Mouse (Mus musculus): ENCODE data around the gene Fam107b. TPM values are rescaled to one million over a fixed set of nuclear protein-coding genes. Genes with fewer than 3 reads are reported as not detected.

The Fam107b gene
- polyA plus RNA-seq, 1 experiment from 2014 or later: 42.2 TPM

DNA sequence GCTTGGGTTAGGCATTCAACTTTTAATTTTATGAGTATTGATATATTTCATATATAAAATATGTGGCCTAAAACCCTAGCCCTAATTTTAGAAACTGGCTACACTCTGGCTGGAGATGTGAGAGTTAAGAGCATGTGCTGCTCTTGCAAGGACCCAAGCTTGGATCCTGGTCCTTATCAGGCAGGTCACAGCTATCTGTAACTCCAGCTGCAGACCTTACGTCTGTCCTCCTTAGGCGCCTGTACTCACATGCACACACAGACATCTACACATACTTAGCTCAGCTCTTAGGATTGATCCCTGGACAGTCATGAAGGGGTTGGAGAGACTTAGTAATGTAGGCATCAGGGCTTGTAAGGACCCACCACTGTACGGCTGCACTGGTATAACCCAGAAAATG is 205.3 kb downstream of the Fam107b start:
- 78% methylated on average over 3 of the region's 3 CpGs for WGBS
- no peaks in the 10 kb centered on the region for H3K9me3 ChIP-seq (replicated peaks; ENCODE audit: control insufficient read depth, low read length)
- H3K4me3 ChIP-seq (replicated peaks; ENCODE audit: low read length): no peak overlapping the region
- H3K27me3 ChIP-seq (ENCODE audit: control insufficient read depth, insufficient read depth, low read length): no peaks in the 10 kb centered on the region
- H3K36me3 ChIP-seq (ENCODE audit: control insufficient read depth, insufficient read depth, low read length): no peaks in the 10 kb centered on the region; the same call in 1 of the 2 replicates
- no peaks in the 10 kb centered on the region for H3K4me1 ChIP-seq (ENCODE audit: control insufficient read depth, insufficient read depth, low read length)
- no peak overlapping the region for H3K4me2 ChIP-seq (ENCODE audit: low read depth, low read length)
- ATAC-seq (ENCODE audit: insufficient read depth, low FRiP score): no peak
- H3K27ac ChIP-seq (ENCODE audit: low read length): no peak overlapping the region
- H3K9ac ChIP-seq (ENCODE audit: low read length): no peak overlapping the region

DNA sequence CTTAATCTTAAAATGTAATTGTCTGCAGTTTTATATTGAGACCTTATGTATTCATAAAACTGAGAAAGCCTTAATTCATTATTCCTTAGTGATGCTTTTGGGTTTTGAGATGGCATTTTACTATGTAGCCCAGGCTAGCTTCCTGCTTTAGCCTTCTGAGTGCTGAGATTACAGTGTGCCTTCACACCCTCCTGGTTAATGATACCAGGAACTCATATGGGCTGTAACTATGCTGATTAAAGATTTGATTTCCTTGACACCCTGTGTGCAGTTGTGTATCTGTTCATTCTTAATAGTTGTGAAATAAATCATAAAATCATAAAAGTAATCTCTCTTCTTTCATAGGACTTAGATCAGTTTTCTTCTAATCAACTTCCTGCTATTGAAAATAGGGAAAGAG is 205.8 kb downstream of the Fam107b start:
- H3K4me3 ChIP-seq (replicated peaks; ENCODE audit: low read length): no peak overlapping the region

DNA sequence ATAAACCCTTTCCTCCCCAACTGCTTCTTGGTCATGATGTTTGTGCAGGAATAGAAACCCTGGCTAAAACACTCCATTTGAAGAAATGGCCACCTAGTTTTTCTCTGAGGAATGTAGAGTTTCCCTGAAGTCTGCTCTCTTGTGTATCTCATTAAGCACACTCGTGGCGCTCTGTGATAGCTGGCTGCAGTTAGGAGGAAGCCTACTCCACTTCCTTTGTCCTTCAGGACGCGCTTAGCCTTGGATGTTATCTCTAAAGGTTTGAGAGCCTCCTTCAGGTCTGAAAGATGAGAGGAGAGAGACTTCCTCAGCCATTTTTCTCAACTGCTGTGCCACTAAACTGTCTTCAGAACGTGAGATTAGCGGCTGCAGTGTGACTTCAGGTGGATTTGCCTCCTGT is 207.4 kb downstream of the Fam107b start:
- H3K4me2 ChIP-seq (ENCODE audit: low read depth, low read length): no peak overlapping the region
- no peak overlapping the region for H3K27ac ChIP-seq (ENCODE audit: low read length)
- no peaks in the 10 kb centered on the region; the same call in 1 of the 2 replicates for H3K36me3 ChIP-seq (ENCODE audit: control insufficient read depth, insufficient read depth, low read length)
- no peaks in the 10 kb centered on the region for H3K27me3 ChIP-seq (ENCODE audit: control insufficient read depth, insufficient read depth, low read length)
- no peaks in the 10 kb centered on the region for H3K4me1 ChIP-seq (ENCODE audit: control insufficient read depth, insufficient read depth, low read length)
- no peak for ATAC-seq (ENCODE audit: insufficient read depth, low FRiP score)
- H3K4me3 ChIP-seq (replicated peaks; ENCODE audit: low read length): no peak overlapping the region
- no peak overlapping the region for H3K9ac ChIP-seq (ENCODE audit: low read length)
- 80% methylated on average over 6 of the region's 6 CpGs for WGBS
- H3K9me3 ChIP-seq (replicated peaks; ENCODE audit: control insufficient read depth, low read length): no peaks in the 10 kb centered on the region

More for the DNA sequence above, 205.8 kb downstream of the Fam107b start:
- Histone ChIP-seq H3K27me3 (ENCODE audit: control insufficient read depth, insufficient read depth, low read length) (no peaks in the 10 kb centered on the region), H3K4me1 (ENCODE audit: control insufficient read depth, insufficient read depth, low read length) (no peaks in the 10 kb centered on the region), H3K9me3 (replicated peaks; ENCODE audit: control insufficient read depth, low read length) (no peaks in the 10 kb centered on the region), H3K27ac (ENCODE audit: low read length) (no peak overlapping the region), H3K4me2 (ENCODE audit: low read depth, low read length) (no peak overlapping the region), H3K36me3 (ENCODE audit: control insufficient read depth, insufficient read depth, low read length) (no peaks in the 10 kb centered on the region; the same call in 1 of the 2 replicates), H3K9ac (ENCODE audit: low read length) (no peak overlapping the region)
- no peak for ATAC-seq (ENCODE audit: insufficient read depth, low FRiP score)

DNA sequence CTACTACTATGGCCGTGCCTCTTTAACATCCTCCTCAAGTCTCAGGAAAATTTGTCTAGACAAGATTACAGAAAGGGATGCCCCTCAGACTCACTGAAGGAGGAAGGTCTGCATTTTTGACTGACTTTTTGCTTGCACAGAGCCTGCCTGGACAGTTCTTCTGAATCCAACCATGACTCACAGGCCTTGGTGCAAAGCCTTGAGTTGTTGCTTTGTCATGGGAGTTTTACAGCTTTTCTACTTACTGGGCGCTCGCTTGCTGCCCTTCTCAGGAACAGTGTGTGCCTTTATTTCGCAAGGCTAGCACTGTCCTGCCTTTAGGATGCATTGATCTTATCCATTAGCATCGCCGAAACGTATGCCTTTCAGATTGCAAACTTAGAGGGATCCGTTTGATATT is 215.3 kb downstream of the Fam107b start:
- WGBS: 75% methylated on average over 8 of the region's 8 CpGs
- H3K27ac ChIP-seq (ENCODE audit: low read length): no peak overlapping the region
- H3K27me3 ChIP-seq (ENCODE audit: control insufficient read depth, insufficient read depth, low read length): no peaks in the 10 kb centered on the region
- no peak overlapping the region for H3K9ac ChIP-seq (ENCODE audit: low read length)
- no peaks in the 10 kb centered on the region for H3K36me3 ChIP-seq (ENCODE audit: control insufficient read depth, insufficient read depth, low read length)
- no peak overlapping the region for H3K4me3 ChIP-seq (replicated peaks; ENCODE audit: low read length)
- H3K4me1 ChIP-seq (ENCODE audit: control insufficient read depth, insufficient read depth, low read length): no peaks in the 10 kb centered on the region
- no peak overlapping the region for H3K4me2 ChIP-seq (ENCODE audit: low read depth, low read length)
- no peak for ATAC-seq (ENCODE audit: insufficient read depth, low FRiP score)
- H3K9me3 ChIP-seq (replicated peaks; ENCODE audit: control insufficient read depth, low read length): no peaks in the 10 kb centered on the region

DNA sequence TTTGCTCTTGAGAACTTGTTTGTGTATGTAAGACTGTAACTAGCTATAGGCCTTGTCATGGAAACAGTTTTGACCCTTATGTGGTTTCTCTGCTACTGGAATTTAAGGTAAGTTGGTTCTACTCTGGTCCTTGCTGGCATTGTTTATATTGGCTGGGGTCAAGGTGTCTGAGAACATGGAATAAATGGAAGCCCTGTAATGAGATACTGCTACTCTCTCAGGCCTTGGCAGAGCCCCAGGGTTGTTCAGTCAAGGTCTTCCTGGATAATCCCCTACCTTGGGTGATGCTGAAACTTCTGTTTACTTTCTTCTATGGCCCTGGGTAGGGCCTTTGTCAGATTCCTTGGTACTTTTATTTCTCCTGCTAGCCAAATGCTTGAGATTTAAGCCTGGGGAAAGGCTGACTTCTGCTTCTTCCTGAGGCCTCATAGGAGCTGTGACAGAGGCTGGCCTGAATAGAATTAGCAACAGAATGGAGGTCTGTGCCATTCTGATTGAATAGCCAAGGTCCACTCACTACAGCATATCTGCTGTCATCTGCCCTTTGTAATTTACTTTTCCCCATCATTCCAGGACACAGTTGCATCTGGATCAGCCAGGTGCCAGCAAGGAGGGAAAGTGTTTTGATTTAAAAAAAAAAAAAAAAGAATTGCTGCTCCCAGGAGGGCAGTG is 217.6 kb downstream of the Fam107b start:
- no peak for ATAC-seq (ENCODE audit: insufficient read depth, low FRiP score)

DNA sequence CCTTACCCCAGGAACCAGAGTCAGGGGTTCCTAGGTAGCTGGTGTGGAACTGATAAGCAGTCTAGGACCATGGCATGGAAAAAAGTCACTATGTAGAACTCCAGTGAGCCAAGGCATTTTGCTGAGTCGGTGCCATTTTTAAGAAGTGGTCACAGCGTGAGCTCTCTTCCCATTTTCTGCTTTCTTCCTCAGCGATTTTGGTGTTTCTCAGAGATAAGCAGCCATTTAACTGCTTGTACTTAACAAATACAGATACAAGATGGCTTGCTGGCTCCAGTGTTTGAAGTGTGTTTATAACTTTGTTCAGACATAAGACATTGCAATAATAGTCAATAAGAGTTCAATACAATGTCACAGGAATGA is 218.1 kb downstream of the Fam107b start:
- Histone ChIP-seq H3K27ac (ENCODE audit: low read length) (no peak overlapping the region), H3K4me2 (ENCODE audit: low read depth, low read length) (no peak overlapping the region), H3K36me3 (ENCODE audit: control insufficient read depth, insufficient read depth, low read length) (no peaks in the 10 kb centered on the region), H3K9ac (ENCODE audit: low read length) (no peak overlapping the region), H3K4me3 (replicated peaks; ENCODE audit: low read length) (no peak overlapping the region), H3K9me3 (replicated peaks; ENCODE audit: control insufficient read depth, low read length) (no peaks in the 10 kb centered on the region), H3K27me3 (ENCODE audit: control insufficient read depth, insufficient read depth, low read length) (no peaks in the 10 kb centered on the region), H3K4me1 (ENCODE audit: control insufficient read depth, insufficient read depth, low read length) (no peaks in the 10 kb centered on the region)
- WGBS: 80% methylated on average over 3 of the region's 3 CpGs
- no peak for ATAC-seq (ENCODE audit: insufficient read depth, low FRiP score)

More for the DNA sequence above, 217.6 kb downstream of the Fam107b start:
- no peak overlapping the region for H3K27ac ChIP-seq (ENCODE audit: low read length)
- H3K4me3 ChIP-seq (replicated peaks; ENCODE audit: low read length): no peak overlapping the region
- H3K4me2 ChIP-seq (ENCODE audit: low read depth, low read length): no peak overlapping the region
- H3K4me1 ChIP-seq (ENCODE audit: control insufficient read depth, insufficient read depth, low read length): no peaks in the 10 kb centered on the region
- H3K9ac ChIP-seq (ENCODE audit: low read length): no peak overlapping the region
- H3K36me3 ChIP-seq (ENCODE audit: control insufficient read depth, insufficient read depth, low read length): no peaks in the 10 kb centered on the region
- no peaks in the 10 kb centered on the region for H3K27me3 ChIP-seq (ENCODE audit: control insufficient read depth, insufficient read depth, low read length)
- H3K9me3 ChIP-seq (replicated peaks; ENCODE audit: control insufficient read depth, low read length): no peaks in the 10 kb centered on the region

DNA sequence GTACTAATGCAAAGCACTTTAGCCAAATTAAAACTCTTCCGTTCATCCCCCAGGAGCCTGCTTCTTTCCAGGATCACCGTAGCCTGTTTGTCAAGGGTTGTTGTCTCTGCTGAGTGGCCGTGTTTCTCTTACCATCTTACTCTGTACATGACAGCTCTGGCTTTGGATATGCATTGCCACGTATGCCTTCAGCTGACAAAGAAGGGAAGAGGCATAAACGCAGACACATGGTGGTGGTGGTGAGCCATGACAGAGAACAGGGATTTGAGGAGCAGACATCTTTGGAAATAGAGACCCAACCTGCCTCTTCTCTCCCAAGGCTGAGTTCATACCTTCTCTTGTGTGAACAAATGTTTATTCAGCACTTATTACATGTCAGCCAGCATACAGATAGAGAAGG is 226.3 kb downstream of the Fam107b start:
- no peaks in the 10 kb centered on the region for H3K36me3 ChIP-seq (ENCODE audit: control insufficient read depth, insufficient read depth, low read length)
- 66% methylated on average over 5 of the region's 5 CpGs for WGBS
- no peak for ATAC-seq (ENCODE audit: insufficient read depth, low FRiP score)

DNA sequence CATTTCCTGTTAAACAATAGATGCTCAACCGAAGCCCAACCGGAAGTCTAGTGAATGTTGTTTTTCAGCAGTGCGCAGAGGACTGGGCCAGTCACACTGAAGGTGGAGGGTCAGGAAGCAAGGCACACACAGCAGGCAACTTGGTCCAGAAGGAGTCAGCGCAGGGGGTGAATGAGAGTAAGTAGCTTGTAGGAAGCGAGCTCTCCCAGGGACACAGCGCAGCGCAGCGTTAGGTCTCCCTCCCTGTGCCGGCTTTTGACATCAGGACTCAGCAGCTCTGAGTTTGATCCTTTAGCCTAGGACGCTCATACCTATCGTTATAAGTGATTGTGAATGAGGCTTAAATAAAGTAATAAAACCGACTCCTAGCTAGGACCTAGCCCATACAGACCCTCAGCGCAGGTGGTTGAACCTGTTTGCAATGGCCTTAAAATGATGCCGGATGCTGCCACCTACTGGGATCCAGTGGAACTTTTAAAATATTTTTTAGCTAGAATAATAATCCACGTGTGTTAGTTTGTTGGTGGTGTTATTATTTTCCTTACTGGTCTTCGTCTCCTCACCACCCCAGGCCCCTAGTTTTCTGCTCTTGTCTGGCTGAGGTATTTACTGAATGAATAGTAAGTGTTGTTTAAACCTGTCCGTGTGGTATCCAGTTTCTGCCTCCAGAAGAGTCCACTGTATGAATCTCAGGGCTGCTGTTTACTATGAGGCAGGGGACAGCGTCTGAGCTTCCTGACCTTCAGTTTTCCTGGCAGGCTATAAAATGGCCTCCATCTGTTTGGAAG is 229.7 kb downstream of the Fam107b start:
- Histone ChIP-seq H3K27me3 (ENCODE audit: control insufficient read depth, insufficient read depth, low read length) (no peaks in the 10 kb centered on the region), H3K9ac (ENCODE audit: low read length) (peak overlapping the region; percentile 23; the same call in 1 of the 2 replicates), H3K9me3 (replicated peaks; ENCODE audit: control insufficient read depth, low read length) (no peaks in the 10 kb centered on the region), H3K4me1 (ENCODE audit: control insufficient read depth, insufficient read depth, low read length) (no peaks in the 10 kb centered on the region), H3K27ac (ENCODE audit: low read length) (no peak overlapping the region), H3K4me3 (replicated peaks; ENCODE audit: low read length) (peak overlapping the region; percentile 29), H3K36me3 (ENCODE audit: control insufficient read depth, insufficient read depth, low read length) (no peaks in the 10 kb centered on the region), H3K4me2 (ENCODE audit: low read depth, low read length) (peak overlapping the region; percentile 53)
- 17% methylated on average over 18 of the region's 18 CpGs for WGBS
- ATAC-seq (ENCODE audit: insufficient read depth, low FRiP score): peak; percentile 50; the same call in 1 of the 2 replicates

More for the DNA sequence above, 226.3 kb downstream of the Fam107b start:
- H3K27me3 ChIP-seq (ENCODE audit: control insufficient read depth, insufficient read depth, low read length): no peaks in the 10 kb centered on the region
- no peak overlapping the region for H3K9ac ChIP-seq (ENCODE audit: low read length)
- no peaks in the 10 kb centered on the region for H3K9me3 ChIP-seq (replicated peaks; ENCODE audit: control insufficient read depth, low read length)
- H3K27ac ChIP-seq (ENCODE audit: low read length): no peak overlapping the region
- no peaks in the 10 kb centered on the region for H3K4me1 ChIP-seq (ENCODE audit: control insufficient read depth, insufficient read depth, low read length)
- no peak overlapping the region for H3K4me2 ChIP-seq (ENCODE audit: low read depth, low read length)
- no peak overlapping the region for H3K4me3 ChIP-seq (replicated peaks; ENCODE audit: low read length)

DNA sequence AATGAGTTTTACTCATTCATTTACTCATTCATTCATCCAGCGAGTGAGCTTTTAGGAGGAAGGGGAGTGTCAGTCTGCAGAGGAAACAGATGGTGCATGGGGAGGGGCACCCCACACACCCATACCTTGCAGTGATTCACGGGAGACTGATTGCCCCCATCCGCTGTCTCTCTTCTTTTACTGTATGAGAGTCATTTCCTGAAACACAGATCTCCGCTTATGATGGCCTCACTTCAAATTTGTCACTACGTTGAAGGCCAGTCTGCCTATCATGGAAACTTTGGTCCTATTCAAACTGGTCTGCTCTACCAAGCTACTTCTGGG is 230.2 kb downstream of the Fam107b start:
- H3K4me1 ChIP-seq (ENCODE audit: control insufficient read depth, insufficient read depth, low read length): no peaks in the 10 kb centered on the region
- no peak overlapping the region for H3K4me2 ChIP-seq (ENCODE audit: low read depth, low read length)
- H3K9ac ChIP-seq (ENCODE audit: low read length): no peak overlapping the region
- no peak for ATAC-seq (ENCODE audit: insufficient read depth, low FRiP score)
- H3K27ac ChIP-seq (ENCODE audit: low read length): no peak overlapping the region
- H3K4me3 ChIP-seq (replicated peaks; ENCODE audit: low read length): no peak overlapping the region
- no peaks in the 10 kb centered on the region for H3K9me3 ChIP-seq (replicated peaks; ENCODE audit: control insufficient read depth, low read length)
- no peaks in the 10 kb centered on the region for H3K27me3 ChIP-seq (ENCODE audit: control insufficient read depth, insufficient read depth, low read length)
- WGBS: 45% methylated on average over 5 of the region's 5 CpGs
- no peaks in the 10 kb centered on the region for H3K36me3 ChIP-seq (ENCODE audit: control insufficient read depth, insufficient read depth, low read length)

All from stomach, embryonic 16.5 days (tissue).